Mouse (Mus musculus) myocyte (in vitro differentiated cells): Measurements from ENCODE around the gene Wdfy4.

ENCODE experiments used
- E2F4 ChIP-seq: IDR thresholded peaks from one replicate; pipeline ENCODE4 v1.6.1; 2011; ENCODE audit warnings: mild to moderate bottlenecking, control low read depth, moderate library complexity; ENCODE audit not compliant: insufficient read depth
- MAX ChIP-seq: IDR thresholded peaks from one replicate; pipeline ENCODE4 v1.6.1; 2011; ENCODE audit warnings: low read depth, mild to moderate bottlenecking, control low read depth
- MYOG ChIP-seq, 3 experiments: IDR thresholded peaks; one replicate each; pipeline ENCODE4 v1.6.1; 2011; ENCODE audit warnings: control low read depth in 2 of 3, low read depth in 2 of 3, mild to moderate bottlenecking in 2 of 3; ENCODE audit not compliant: insufficient read length in 2 of 3, control insufficient read depth in 1 of 3, insufficient read depth in 1 of 3
- POLR2A ChIP-seq: IDR thresholded peaks from one replicate; pipeline ENCODE4 v1.6.1; 2011; ENCODE audit warnings: low read depth, mild to moderate bottlenecking, control low read depth, moderate library complexity; ENCODE audit not compliant: insufficient read length
- TCF12 ChIP-seq: IDR thresholded peaks from one replicate; pipeline ENCODE4 v1.6.1; 2011; ENCODE audit warnings: mild to moderate bottlenecking, control low read depth; ENCODE audit not compliant: poor library complexity, insufficient read depth, severe bottlenecking
- USF1 ChIP-seq: IDR thresholded peaks from one replicate; pipeline ENCODE4 v1.6.1; 2011; ENCODE audit warnings: low read depth, mild to moderate bottlenecking, control low read depth, moderate library complexity

DNA sequence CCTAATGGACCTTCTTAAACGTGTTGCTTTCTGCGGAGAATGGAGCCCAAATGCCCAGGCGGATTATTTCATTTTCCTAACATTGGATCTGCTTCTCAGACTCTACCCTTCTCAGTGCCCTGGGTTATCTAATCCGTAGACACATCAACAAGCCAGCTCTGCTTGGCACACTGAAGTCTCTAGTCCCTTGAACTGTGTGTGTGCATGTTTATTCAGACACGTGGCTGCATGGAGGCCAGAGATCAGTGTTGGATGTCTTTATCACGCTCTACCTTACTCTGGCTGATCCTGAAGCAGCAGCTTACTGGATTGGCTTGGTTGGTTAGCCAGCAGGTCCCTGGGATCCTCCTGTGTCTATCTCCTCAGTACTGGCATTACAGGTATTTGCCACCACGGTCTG lies 113.0 kb downstream of the Wdfy4 start:
- TF ChIP-seq POLR2A: no peak
- no peak for TF ChIP-seq USF1
- no peak for TF ChIP-seq TCF12
- no peak for TF ChIP-seq E2F4
- no peak for TF ChIP-seq MAX
- no peak for TF ChIP-seq MYOG (IDR thresholded peaks at IDR 0.05; ENCODE audit: control insufficient read depth in 1 of 3, insufficient read depth in 1 of 3, insufficient read length in 2 of 3, low read depth in 2 of 3)
